Mouse (Mus musculus): ENCODE data around the gene Agbl4.
A peak's percentile ranks its signal among the peaks of the same experiment; 100 is the strongest.
"Not testable (repeated sequence)": the region's sequence is repeated elsewhere in the genome, so short reads cannot be mapped to it uniquely, and the experiment has no call there.

Agbl4 gene

DNA sequence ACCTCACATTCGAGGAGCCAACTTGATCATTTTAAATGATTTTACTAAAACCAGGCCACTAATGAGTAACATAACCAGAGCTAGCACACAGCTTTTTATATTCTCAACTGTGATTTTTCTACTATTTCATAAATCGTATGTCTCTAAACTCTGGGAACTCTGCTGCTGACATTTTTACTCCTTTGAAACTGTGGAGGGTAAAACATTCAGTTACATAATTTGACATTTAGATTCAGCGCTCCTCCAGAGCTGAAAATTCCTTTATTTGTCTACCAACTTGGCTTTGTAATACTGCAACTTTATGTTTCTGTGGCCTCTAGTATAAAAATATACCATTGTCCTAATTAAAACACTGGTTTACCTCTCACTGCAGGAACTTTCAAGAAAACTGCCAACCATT, 523.6 kb downstream of the Agbl4 start:
- no peak for DNase-seq

DNA sequence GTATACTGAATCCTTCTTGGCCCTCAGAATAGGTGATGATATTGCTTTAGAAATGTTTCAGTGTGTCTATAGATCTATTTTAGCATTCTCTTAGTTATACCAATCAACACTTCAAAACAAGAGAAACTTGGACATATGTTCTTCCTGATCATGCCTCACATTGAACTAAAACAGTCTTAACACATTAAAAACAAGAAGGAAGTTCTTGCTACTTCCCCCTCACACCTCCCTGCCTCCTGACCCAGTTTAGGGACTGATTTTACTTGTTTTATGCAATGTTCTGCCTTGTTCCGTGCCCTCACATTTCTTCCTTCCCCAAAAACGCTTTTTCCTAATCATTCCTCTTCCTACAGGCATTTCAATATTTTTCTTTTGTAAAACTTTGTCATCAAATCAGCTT, 604.2 kb downstream of the Agbl4 start:
- DNase-seq, result no peak

DNA sequence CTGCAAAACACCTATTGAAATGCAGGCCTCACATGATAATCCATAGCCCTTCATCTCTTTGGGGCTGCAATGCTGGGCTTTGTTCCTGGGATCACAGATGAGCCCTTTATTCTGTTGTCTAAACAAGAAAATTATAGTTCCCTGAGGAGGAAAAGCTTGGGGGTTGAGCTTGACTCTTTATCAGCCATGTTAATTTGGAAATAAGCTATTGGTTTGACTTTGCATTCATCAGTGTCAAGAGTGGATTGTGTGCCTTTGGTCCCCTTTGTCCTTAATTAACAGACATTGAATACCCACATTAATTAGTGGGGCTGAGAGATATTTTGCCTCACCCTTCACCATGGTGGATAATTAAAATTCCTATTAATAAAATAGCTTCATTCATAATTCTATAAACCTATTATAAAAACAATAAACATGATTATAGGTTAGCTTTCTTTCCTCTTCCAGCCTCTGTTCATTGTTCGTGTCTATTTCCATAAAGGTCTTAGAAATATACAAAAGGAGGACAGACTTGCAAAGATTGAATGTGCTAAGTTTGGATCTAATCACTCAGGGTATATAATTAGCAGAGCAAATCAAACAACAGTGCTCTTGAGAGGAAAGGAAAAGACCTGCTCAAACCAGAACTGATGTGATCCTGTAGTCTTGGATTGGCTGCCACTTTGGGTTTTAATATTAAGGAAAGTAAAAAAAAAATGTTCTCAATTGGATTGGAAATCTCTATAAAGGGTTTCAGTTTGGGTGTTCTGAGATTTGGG, 607.4 kb downstream of the Agbl4 start:
- DNase-seq, result no peak

DNA sequence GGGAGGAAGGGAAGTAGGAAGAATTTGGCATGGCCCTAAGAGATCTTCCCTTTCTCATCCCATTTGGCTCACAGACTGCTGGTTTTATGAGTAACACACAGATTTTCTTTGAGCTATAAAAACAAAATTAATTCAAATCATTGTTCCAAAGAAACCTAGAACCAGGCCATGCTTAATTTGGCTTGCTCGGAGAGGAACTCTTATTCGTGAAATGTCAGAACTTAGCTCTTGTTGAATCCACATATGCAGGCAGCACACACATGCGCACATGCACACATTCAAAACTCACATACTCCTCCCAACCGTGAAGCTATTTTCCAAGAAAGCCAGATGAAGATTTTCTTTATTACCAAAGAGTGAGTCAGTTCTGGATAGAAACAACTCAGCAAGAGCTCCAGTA, 621.9 kb downstream of the Agbl4 start:
- no peak for DNase-seq

DNA sequence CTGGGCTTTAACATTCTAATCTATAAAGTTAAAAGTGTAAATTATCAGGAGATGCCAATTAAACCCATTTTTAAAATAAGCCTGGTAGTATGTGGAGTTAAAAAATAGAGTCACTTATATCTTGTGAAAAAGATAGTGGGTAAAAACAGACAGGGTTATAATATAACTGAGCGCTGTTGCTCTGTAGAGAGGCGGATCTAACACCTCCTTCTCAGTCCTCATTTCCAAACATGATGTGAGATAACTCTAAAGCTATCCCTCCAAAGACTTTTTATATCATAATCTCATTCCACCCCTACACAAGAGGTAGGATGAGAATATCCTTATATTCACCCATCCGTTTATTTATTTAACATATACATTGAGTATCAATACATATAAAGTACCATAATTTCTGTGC, 669.9 kb downstream of the Agbl4 start:
- no peak for DNase-seq

- DNase-seq, result no peak
Observed at GRCm38 (mm10) chr4:111073738-111074497, 676.5 kb downstream of the Agbl4 start.

DNA sequence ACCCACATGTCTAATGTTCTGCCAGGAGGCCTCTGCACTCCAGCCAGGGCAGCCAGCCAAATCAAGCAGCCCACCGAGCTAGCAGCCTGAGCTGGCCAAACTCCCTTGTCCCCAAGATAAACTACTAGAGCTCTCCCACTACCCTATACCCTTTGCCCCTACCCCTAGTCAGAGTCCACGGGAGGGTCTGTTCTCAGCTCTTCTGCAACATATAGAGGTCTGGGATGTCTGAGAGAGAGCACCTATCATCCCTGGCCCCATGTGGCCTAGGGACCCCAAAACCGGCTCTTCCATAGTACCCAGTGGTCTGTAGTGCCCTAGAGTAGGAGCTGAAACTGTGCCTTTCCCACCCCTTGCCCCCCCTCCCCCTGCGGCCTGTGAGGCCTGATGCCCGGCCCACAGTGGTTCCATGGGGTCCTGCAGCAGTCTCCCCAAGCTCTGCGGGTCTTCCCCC, 677.3 kb downstream of the Agbl4 start:
- no peak for DNase-seq

- DNase-seq, result no peak
Observed at GRCm38 (mm10) chr4:111077810-111078209, 680.3 kb downstream of the Agbl4 start.

- no peak for DNase-seq
Observed at GRCm38 (mm10) chr4:111085330-111085729, 687.9 kb downstream of the Agbl4 start.

GRCm38 (mm10) chr4:111136217-111137147, 739.0 kb downstream of the Agbl4 start:
- DNase-seq, result no peak

GRCm38 (mm10) chr4:111147748-111148147, 750.3 kb downstream of the Agbl4 start:
- DNase-seq, result no peak

DNA sequence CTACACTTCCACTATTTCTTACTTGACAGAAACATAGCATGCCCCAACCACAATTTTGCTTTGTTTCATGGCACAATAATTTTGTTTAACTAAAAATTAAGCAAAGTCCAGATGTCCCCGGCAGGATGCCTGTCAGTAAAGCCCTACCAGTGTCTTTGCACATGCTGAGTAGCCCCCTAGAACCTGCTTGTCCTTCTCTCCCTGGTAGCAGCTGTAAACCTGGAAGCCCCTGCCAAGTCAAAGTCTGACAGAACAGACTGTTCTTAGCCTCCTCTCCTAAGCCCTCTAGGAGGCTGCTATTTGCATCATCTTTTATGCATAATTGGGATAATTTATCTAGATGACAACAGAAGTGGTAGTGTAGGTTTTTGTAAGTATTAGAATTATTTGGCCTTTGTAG, 758.4 kb downstream of the Agbl4 start:
- DNase-seq, result no peak

GRCm38 (mm10) chr4:111181478-111181877, 784.0 kb downstream of the Agbl4 start:
- DNase-seq, result no peak

DNA sequence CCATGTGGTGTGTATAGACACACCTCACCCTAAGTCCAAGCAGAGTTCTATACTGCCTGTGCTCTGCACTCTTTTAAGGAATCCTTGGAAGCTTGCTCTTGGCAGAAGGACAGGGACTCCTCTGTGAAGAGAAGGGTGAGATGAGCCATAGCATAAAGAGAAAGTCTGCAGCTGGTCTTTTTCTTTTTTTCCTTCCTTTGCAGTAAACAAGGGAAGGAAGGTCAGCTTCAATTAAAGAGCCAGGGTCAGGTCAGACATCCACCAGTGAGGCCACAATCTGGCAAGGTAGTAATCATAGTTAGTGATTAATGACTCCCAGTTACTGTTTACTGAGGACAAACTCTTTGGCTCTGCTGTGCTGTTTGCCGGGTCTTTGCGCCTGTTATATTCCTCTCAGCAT, 802.6 kb downstream of the Agbl4 start:
- DNase-seq, result peak; percentile 31

- DNase-seq, result no peak
Observed at GRCm38 (mm10) chr4:111215191-111215762, 817.8 kb downstream of the Agbl4 start.

DNA sequence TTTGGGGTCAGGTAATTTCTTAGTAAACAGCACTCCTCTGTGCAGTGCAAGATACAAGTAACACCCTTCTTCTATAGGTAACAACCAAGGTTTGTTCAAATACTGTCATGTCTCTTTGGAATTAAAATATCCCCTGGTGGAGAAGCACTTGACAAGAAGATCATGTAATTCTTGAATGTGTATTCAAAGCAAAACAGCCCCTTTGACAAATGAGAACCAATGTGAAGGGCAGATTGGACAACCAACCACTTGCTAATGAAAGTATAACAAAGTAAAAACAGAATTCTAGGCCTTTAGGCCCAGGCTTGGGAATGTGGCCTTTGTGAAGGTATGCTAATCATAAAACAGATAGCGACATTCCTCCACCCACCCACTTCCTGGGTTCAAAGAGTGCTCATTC, 821.6 kb downstream of the Agbl4 start:
- DNase-seq, result not testable (repeated sequence)

DNA sequence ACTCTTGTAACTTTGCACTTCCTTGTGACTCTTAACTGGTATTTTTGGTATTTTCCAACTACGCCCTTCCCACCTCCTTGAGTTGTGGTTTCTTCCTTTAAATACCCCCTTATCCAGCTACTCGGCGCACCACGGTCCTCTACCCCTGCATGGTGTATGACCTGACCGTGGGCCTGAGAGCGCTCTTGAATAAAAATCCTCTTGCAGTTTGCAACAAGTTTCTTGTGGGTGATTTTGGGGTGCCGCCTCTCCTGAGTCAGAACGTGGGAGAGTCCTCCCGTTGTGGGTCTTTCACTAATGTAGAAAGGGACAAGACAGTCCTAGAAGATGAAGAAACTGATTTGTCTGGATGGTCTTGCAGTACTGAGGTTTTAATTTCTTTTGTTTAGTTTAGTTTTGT, 822.1 kb downstream of the Agbl4 start:
- DNase-seq, result not testable (repeated sequence)

DNA sequence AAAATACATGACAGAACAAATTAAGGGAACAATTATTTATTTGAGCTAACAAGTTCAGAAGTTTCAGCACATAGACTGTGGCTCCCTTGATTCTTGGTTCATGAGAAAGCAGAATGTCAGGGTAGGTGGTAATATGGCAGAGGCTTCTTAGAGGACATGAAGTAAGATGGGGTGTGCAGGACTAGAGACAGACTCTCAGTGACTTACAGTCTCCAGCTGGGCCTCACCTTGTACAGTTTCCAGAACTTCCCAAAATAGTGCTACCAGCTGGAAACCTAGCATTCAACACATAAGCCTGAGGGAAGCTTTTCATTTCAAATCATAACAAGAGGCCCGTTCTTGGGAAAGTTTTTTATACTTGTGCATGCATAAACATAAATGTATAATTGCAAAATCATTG, 836.4 kb downstream of the Agbl4 start:
- DNase-seq, result no peak

- no peak for DNase-seq
Observed at GRCm38 (mm10) chr4:111251917-111252316, 854.5 kb downstream of the Agbl4 start.

GRCm38 (mm10) chr4:111255499-111255898, 858.0 kb downstream of the Agbl4 start:
- DNase-seq, result no peak

- DNase-seq, result no peak
Observed at GRCm38 (mm10) chr4:111256931-111257330, 859.5 kb downstream of the Agbl4 start.

DNA sequence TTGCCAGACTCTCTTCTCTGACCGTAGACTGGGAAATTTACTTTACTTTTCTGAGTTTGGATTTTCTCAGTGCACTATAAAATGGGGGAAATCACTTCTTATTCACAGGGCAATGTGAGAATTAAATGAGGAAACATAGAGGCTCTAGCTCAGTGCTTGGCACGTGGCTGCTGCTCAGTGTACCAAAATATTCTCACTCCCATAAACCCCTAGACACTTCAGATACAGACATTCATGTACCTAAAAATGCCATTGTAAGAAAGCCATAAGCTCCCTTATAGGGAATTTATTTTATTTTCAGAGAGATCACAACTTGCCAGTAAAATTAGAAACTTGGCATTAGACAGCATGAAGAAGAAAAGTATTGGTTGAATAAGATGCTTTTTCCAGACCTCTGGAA, 883.5 kb downstream of the Agbl4 start:
- DNase-seq, result no peak

- no peak for DNase-seq
Observed at GRCm38 (mm10) chr4:111281836-111282235, 884.4 kb downstream of the Agbl4 start.
